Mouse (Mus musculus) retina, adult 2 months (tissue): ENCODE data around the gene Armh2.

Experiments
- DNase-seq: peaks from one replicate; pipeline ENCODE4 v3.0.0-alpha.2; 2012; ENCODE audit warnings: low read depth, low spot score

Armh2 gene

DNA sequence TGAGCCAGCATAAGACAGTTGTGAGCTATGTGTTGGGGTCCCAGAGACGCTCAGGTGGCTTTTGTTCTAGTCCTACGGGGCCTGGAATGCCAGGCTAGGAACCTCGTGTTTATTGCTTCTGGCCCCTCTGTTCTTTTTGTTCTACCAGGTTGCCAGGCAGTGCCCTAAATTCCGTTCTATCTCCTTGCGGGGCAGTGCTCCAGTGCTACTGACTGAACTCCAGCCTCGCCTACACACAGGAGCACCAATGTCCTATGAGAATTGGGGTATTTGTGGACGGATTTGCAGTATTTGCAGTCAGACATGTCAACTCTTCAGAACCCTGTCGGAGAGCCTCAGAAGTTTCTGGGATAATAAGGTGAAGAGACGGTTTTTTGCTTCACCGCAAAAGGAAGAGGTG, at the start of gene Armh2:
Gene Armh2, plus strand, starts transcription at position 205 of the 400 bp plus-strand sequence.
- DNase-seq: no peak

DNA sequence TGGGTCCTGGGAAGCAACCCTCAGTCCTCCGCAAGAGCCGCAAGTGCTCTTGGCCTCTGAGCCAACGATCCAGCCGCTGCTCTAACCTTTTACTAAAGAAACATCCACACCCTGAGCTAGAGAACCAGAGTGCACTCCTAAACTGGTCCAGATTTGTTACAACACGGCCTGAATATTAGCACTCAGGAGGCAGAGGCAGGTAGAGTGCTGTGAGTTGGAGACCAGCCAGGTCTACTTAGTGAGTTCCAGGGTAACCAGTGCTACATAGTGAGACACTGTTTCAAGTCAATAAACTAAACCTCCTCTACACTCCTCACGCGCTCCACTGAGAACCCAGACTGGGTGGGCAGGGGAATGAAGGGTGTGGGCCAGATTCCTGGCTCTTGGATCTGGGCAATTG, 47.7 kb upstream of the Armh2 start:
- DNase-seq: no peak

DNA sequence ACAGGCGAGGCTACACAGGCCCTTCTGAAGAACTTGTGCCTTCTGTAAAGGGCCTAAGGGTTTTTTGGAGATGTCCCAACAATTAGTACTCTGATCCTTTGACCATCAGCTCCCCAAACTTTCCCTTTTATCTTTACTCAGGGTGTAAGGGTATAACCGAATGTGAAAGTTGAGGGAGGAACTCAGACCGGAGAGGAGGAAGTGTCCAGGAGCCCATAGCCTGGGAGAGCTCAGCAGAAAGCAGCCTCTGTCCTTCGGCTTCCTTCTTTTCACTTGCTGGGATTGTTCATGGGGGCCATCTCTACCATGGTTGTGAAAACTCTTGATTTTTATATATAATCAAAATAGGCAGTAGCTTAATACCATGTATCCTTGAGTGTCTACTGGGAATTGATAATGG, 42.3 kb upstream of the Armh2 start:
- no peak for DNase-seq

DNA sequence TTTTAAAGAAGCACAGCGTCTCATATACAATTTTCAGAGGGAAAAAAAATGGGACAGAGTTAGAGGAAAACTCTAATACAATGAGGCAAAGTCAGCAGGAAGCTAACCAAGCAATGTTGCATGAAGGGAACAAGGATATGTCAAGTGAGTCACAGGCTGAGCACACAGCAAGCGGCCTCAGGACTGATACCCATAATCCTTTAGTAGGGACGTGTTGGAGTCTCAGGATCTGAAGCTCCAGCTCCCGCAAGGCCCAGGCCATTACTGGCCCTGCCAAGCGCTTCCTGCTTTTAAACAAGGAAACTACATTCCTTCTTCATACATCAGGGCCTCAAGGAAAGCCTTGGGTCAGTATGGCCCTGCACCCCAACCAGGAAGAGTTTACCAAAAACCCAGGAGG, 38.9 kb upstream of the Armh2 start:
- DNase-seq: no peak

DNA sequence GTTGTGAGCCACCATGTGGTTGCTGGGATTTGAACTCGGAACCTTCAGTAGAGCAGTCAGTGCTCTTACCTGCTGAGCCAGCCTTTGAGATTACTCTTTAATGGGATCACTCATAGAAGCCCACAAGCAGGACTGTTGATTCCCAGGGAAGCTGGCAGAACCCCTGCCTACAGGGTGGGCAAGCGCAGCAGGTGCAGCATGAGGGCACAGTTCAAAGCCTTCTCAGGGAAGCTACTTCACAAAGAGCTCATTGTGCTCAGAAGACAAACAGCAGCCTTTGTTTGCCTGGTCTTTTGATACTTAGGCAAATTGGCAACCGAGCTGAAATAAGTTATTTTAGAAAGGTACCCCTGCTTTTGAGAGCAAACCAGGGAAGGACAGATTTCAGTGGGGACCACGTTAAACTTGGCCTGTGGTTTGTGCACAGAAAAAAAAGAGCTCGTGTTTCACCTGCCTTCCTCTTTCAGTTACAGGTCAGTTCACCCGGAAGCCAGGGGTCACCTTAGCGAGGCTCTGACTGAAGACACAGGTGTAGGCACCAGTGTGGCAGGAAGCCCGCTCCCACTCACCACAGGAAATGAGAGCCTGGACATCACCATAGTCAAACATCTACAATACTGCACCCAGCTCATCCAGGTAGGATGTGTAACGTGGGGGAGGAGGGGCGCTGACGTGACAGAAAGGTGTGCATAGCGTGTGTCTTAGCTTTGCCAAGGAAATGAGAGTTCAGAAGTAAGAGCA, 31.2 kb upstream of the Armh2 start:
- no peak for DNase-seq

DNA sequence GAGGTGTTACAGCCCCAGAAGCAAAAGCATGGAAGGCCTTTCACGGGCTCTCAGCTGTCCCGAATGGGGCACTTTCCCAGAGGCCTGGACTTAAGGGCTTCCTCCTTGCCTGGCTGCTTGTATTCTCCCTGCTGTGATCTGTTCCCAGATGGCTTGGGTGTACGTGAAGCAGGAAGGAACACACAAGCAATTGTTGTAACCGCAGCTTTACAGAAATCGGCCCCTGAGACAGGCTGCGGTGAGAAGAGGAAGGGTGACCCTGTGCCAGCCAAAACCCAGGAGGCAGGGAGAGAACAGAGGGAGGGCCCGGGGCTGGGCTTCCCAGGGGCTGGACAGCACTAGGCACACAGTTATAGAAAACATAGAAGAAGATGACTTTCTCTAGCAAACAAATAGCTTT, 30.1 kb upstream of the Armh2 start:
- no peak for DNase-seq

DNA sequence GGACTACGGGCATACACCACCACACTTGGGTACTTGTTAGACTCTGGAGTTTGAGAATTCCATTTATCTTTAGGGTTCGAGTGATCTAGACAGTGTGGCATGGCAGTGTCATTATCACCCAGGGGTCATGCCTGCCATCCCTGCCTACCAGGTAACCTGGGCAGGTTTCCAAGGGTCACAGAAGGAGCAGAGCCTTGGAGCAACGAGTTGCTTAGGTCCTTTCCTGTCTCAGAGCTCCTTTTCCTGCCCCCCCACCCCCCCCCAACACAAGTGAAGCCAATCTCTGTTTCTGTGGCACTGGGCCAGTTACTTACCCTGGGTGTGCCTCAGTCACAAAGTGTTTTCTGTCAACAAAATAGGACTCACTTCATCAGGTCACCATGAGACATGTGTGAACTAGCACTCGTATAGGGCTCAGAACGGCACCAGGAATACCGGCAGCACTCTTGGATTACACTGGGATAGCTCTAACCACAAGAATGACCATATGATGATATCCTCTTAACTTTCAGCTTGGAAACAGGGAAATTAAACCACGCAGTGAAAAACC, 28.4 kb upstream of the Armh2 start:
- no peak for DNase-seq

DNA sequence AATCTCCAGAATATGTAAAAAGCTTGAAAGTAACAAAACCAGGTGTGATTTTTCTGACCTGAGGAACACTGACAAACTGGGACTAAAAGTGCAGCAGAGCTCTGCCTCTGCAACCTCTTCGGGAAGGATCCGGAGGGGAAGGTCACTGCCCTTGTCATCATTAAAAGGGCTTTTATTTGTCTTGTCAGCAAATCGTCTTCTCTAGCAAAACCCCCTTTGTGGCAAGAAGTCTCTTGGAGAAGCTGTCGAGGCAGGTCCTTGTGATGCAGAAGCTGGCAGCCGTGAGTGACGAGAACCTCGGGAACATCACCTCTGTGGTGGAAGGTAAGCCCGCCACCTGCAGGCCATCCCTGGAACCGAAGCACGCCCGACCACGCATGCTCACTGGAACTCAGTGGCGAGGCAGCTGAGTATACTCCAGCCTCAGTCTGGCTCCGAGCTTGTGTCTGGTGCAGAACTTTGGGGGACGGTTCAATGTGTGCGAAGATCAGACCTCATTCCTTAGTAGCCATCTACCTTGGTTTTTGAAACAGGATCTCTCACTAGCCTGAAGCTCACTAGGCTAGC, 27.5 kb upstream of the Armh2 start:
- peak; percentile 50 for DNase-seq

DNA sequence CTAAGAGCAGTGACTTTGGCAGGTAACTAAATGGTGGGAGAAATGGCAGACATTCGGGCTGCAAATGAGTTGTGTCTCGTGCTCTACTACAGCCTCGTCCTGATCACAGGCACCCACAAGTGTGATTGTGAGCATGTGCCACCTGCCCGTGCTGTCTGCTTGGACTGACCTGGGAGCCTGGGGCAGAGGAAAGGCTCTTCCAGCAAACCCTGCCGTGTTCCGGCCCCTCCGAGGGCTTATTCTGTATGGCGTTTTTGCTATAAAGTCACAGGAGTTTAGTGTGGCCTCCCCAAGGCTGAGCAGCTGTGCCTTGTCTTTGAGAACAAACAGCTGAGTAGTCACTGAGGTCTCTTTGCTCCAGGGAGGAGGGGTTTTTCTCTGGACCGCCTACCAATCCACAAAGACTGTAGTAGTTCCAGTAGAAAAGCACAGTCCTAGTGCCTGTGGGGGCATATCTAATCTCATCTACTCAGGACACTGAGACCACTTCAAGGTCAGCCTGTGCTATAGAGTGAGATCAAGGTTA, 26.6 kb upstream of the Armh2 start:
- DNase-seq: no peak

DNA sequence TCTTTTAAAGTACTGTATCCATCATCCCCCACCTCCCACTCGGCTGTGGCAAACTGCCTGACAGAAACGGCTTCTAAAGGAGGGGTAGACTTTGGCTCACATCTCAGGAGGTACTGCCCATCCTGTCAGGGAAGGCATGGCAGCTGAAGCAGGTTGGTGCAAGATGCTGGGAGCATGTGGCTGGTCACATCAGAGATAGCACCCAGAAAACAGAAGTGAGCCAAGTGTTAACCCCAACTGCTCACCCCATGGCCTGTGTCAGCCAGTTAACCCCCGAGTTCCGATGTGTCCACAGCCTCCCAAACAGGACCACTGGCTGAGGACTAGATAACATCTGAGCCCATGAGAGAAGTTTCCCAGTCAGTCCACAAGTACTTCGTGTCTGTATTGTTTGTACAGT, 25.4 kb upstream of the Armh2 start:
- no peak for DNase-seq

DNA sequence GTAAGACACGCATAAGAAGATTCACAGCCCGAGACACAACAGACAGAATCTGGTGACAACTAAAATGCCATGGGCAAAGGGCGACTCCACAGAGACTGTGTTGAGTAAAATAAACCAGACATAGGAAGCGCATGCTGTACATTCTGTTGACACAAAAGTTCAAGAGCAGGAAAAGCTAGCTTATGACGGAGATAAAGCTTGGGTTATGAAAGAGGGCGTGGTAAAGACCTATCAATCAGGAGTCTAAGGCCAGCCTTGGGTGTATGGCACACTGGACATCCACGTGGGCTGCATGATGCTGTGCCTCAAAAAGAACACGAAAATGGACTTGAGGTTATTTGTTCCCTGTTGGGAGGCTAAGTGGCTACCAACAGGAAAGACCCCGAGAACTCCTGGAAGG, 24.6 kb upstream of the Armh2 start:
- no peak for DNase-seq

DNA sequence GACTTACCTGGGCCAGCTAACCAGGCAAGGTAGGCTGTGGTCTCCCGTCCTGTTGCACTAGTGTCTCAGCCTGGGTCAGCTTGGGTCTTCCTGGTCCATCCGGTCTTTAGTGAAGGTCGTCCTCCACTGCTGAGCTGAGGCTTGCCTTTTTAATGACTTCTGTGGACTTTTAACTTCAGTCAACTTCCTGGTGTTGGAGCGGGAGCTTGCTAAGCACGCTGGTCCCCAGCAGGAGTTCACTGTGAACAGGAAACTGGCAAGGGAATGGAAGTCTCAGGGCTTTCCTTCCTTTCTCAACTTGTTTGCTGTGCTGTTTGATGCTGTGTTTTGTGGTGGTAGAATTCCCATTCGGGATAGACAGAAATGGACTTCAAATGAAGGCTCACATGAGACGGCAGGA, 23.4 kb upstream of the Armh2 start:
- no peak for DNase-seq

DNA sequence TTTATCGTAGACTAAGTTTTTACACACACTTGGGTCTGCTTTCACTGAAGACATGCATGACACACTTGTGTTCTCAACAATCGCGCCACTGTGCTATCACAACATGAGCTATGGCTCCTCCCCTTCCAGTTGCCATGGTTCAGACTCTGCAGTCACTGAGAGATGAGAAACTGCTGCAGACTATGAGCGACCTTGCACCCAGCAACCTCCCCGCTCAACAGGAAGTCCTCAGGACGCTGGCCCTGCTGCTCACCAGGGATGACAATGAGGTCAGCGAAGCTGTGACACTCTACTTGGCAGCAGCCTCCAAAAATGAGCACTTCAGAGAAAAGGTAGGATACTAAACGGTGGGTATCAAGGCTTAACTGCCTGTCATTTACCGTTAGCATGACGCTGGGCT, 19.5 kb upstream of the Armh2 start:
- no peak for DNase-seq

DNA sequence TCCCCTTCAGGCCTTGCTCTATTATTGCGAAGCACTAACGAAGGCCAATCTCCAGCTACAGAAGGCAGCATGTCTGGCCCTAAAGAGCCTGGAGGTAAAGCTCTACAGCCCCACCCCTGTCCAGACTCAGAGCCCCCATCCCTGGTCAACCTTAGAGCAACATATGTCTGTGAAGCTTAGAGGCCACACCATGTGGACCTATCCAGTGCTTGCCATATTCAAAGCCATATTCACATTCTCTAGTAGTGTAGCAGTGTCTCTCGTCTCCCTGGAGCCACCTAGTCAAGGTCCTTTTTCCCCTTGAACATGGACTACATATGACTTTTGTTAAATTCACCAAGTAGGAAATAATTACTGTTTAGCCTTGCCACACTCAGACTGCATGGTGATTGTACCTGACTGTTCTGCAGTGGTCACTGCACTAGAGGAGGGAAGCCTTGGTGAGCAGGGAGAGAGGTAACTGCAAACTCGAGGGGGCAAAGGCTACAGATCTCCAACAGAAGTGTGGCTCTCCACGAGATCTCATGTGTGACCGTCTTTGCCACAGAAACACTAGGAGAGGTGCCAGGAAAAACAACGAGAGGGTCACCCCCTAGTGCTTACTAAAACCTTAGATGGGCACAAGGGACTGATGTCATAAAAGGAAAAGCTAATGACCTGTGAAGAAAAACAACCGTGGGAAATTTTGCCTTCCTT, 17.2 kb upstream of the Armh2 start:
- no peak for DNase-seq

DNA sequence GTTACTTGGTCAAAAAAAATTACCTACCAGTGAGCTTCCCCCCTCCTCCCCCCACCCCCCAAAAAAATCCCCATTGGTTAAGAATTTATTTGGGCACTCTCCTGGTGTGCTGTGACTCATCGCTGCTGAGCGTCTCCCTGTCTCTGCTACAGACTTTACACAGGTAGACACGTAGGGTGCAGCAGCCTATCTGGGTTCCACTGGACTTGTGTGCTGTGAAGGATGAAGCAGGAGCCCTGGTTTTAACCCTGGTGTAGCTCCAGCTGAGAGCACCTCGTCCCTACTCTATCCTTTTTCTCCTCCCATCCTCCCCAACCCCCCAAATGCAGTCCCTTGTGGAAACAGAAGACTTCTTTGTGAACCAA, 16.7 kb upstream of the Armh2 start:
- DNase-seq: no peak

DNA sequence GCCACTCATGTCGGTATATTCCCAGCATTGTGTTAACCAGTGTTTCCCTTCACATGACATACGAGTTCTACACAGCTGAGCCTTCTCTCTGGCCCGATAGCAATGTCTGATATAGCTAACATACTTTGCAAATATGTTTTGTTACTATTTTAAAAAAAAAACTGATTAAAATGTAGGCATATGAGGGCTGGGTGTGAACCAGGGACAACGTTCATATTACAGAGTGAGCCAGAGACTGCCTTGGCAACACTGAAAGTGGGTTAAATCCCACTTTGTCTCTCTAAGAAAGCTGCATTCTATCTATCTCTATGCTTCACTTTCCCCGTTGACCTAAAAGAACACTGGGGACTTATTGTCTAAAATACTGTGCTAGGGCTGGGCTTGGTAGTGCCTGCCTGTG, 11.9 kb upstream of the Armh2 start:
- no peak for DNase-seq

DNA sequence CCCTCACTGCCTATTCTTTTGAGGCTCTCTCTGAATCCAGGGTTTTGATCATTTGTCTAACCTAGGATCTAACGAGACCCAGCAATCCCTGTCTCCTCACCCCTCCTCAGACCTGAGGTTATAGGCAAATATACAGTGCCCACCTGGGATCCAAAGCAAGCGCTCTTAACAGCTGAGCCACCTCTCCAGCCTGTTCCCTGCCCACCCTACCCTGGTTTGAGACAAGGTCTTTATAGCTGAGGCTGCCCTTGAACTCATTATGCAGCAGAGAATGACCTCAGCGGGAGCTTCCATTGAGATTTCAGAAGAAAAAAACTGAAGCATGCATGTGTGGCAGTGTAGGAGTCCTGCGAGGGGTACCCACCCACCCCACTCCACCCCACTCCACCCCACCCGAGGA, 6.5 kb upstream of the Armh2 start:
- no peak for DNase-seq

DNA sequence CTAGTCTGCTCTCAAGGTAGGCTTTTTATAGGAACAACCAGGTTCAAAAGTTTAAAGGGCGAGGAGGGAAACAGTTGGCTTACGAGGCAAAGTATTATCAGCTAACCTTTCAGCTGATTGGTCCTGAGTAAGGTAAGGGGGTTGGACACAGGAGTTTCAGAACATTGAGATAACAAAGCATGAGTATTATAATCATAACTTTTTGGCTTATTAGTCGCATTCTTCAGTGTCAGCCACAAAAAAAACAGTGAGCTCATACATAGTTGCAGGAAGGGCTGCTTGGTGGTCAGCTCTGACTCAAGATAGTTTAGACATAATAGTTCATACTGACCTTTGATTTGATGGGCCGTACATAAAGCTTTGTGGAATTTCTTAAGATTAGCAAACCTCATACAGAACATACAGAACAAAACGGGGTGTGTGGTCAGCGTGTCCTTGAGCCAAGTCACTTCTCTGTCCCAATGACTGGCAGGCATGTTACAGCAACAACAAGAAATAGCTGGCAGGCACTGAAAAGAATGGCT, 5.4 kb upstream of the Armh2 start:
- no peak for DNase-seq

DNA sequence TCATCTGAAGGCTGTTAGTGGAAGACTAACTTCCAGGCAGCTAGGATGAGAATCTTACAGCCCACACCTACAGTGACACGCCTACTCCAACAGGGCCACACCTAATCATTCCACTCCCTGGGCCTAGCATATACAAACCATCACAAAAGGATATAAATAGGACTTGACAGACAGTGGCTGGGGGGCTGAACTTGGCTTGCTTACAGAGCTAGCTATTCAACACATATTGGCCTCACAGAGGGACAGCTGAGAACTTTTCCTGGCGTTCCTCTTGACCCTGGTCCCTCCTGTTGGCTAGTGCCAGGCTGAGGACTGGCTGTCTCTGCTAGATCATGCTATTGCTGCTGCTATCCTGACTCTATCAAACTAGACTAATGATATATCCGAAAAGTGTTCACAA, 6.8 kb downstream of the Armh2 start:
- DNase-seq: no peak

DNA sequence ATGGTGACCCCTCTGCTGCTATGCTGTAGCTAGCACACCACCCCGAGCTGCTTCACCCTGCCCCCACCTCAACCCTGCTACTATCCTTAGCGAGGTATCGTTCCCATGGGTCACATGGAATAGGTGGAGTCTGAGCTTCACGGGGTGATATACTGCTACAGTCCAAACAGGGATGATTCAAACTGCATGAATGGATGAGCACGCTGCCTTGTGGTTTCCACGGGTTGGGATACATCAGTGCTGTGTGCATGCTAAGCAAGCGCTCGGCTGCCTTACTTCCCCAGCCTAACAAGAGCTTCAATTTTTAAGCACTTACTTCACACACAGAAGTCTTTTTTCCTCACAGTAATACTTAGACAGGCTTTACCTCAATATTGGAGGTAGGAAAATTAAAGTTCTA, 9.8 kb downstream of the Armh2 start:
- DNase-seq: no peak

DNA sequence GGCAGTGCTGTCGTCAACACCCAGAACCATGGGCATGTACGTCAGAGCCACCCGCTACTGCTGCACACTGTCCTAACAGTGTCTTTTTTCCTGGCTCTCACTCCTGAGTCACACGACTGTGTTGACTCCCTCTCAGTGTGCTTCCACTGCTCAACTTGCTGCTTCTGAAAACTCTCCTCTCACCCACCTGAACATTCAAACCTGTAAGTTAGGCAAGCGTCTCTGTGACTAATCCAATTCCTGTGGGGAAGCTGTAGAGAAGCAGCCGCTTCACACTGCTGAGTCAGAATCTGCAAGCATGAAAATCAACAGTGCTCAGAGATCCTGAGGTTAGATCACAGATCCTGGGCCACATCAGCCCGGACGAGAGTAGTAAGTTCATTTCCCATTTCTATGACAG, 10.4 kb downstream of the Armh2 start:
- no peak for DNase-seq

DNA sequence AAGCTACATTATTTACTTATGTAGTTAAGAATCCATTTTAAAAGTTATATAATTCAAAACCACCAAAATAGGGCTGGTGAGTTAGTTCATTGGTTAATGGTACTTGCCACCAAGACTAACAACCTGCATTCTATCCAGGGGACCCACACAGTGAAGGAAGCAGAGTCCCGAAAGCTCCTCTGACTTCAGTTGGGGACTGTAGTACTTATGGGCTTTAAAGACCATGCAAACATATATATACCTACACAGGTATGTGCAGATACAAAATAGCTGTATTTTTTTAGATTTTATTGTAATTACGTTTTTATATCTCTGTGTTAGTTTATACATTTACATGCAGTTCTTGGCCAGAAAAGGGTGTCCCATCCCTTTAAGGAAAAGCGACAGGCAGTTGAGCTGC, 15.7 kb downstream of the Armh2 start:
- no peak for DNase-seq
